Mouse (Mus musculus) hindbrain, embryonic 14.5 days (tissue): ENCODE measurements around the gene Ankrd13d. TPM values are rescaled to one million over a fixed set of nuclear protein-coding genes. Genes with fewer than 3 reads are reported as not detected.

Experiments used
- ATAC-seq: fragments of 200-750 bp; cut with Nextera tagmentation; 2 replicates; pipeline ENCODE4 v1.8.0; 2017; ENCODE audit warnings: moderate number of reproducible peaks, mild to moderate bottlenecking, moderate TSS enrichment, moderate library complexity; ENCODE audit not compliant: low FRiP score
- DNase-seq: peaks from one replicate; pipeline ENCODE4 v3.0.0-alpha.2; 2015; ENCODE audit warnings: low spot score
- H3K27ac ChIP-seq: fragments of 300-500 bp; sonication (generic); 2 replicates; pipeline ENCODE4 v1.5.1; 2014; ENCODE audit warnings: mild to moderate bottlenecking, moderate library complexity
- H3K27me3 ChIP-seq: fragments of 300-500 bp; sonication (generic); 2 replicates; pipeline ENCODE4 v1.6.1; 2014; ENCODE audit warnings: mild to moderate bottlenecking, low read length, mixed read lengths; ENCODE audit not compliant: control insufficient read depth, insufficient read depth
- H3K36me3 ChIP-seq: fragments of 300-500 bp; sonication (generic); replicated peaks from 2 replicates; pipeline ENCODE4 v1.6.1; 2014; ENCODE audit not compliant: control insufficient read depth, insufficient read depth
- H3K4me1 ChIP-seq: fragments of 300-500 bp; sonication (generic); replicated peaks from 2 replicates; pipeline ENCODE4 v1.6.1; 2014; ENCODE audit warnings: antibody characterized with exemption, low read length, mixed read lengths; ENCODE audit not compliant: control insufficient read depth, insufficient read depth
- H3K4me2 ChIP-seq: fragments of 300-500 bp; sonication (generic); replicated peaks from 2 replicates; pipeline ENCODE4 v1.6.1; 2014; ENCODE audit warnings: mild to moderate bottlenecking, moderate library complexity
- H3K4me3 ChIP-seq: fragments of 300-500 bp; sonication (generic); replicated peaks from 2 replicates; pipeline ENCODE4 v1.5.1; 2014; ENCODE audit warnings: mild to moderate bottlenecking, low read length
- H3K9ac ChIP-seq: fragments of 300-500 bp; sonication (generic); 2 replicates; pipeline ENCODE4 v1.6.1; 2014
- H3K9me3 ChIP-seq: fragments of 300-500 bp; sonication (generic); 2 replicates; pipeline ENCODE4 v1.6.1; 2016; ENCODE audit warnings: low read length; ENCODE audit not compliant: control insufficient read depth
- WGBS: fragments of 180-500 bp; shearing (Covaris S2); extraction: QIAGEN DNeasy Blood & Tissue Kit; methylation state at CpG from one replicate; pipeline ENCODE4 v1.1.7; 2014; 5-methylcytosine and 5-hydroxymethylcytosine counted together
- polyA plus RNA-seq: library from polyadenylated mRNA; unstranded; fragments of >200 nt; fragmentation: Nextera tagmentation; extraction: Ambion mirVana; gene quantifications from 2 replicates; pipeline ENCODE4 v1.2.1, GENCODE M21; 2014

The Ankrd13d gene
- polyA plus RNA-seq, 1 experiment from 2014 or later, result 50.7 TPM

DNA sequence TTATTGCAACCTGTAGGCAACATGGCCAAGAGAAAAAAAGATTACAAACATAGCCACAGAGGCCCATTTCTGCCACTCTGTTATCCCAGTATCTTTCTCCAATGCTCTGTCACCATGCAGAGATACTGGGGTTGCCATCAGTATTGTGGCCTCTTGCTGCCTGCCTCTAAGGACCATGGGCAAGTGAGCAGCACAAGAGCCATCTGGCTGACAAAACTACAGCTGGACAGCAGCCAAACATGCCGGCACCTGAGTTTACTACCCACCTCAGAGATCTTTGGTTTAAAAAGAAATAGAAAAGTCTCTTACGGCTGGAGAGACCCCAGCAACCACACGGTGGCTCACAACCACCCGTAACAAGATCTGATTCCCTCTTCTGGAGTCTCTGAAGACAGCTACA is 36.3 kb upstream of the Ankrd13d start:
- no peak for ATAC-seq
- DNase-seq, result no peak
- WGBS, result 82% methylated on average over 4 of the region's 4 CpGs
- Histone ChIP-seq H3K27ac (no peak overlapping the region), H3K9me3 (no peaks in the 10 kb centered on the region), H3K36me3 (peaks cover 91% of the 10 kb centered on the region), H3K4me2 (no peak overlapping the region), H3K9ac (no peak overlapping the region), H3K27me3 (no peaks in the 10 kb centered on the region), H3K4me3 (no peak overlapping the region), H3K4me1 (no peaks in the 10 kb centered on the region)

DNA sequence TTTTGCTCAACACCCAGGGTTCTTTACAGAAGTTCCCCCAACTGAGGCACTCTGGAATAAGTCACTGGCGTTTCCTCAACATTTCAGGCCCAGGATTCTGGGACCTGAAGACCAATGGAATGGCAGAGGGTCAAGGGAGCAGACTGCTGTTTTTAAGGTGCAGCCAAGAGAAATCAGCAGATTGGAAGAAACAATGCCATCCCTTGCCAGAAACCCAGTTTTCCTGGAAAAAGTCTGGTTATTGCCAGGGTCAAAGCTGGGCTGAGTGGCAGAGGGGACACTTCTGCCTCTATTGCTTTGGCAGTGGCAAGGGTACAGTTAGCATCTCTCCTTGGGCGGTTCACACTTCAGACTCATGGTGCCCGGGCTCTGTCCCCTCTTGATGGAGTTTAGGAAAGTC is 34.2 kb upstream of the Ankrd13d start:
- DNase-seq (no peak), ATAC-seq (no peak)
- Histone ChIP-seq H3K36me3 (peaks cover 80% of the 10 kb centered on the region), H3K27ac (no peak overlapping the region), H3K9ac (no peak overlapping the region), H3K4me2 (no peak overlapping the region), H3K9me3 (no peaks in the 10 kb centered on the region), H3K4me3 (no peak overlapping the region), H3K4me1 (no peaks in the 10 kb centered on the region), H3K27me3 (no peaks in the 10 kb centered on the region)
- 94% methylated on average over 3 of the region's 3 CpGs for WGBS

DNA sequence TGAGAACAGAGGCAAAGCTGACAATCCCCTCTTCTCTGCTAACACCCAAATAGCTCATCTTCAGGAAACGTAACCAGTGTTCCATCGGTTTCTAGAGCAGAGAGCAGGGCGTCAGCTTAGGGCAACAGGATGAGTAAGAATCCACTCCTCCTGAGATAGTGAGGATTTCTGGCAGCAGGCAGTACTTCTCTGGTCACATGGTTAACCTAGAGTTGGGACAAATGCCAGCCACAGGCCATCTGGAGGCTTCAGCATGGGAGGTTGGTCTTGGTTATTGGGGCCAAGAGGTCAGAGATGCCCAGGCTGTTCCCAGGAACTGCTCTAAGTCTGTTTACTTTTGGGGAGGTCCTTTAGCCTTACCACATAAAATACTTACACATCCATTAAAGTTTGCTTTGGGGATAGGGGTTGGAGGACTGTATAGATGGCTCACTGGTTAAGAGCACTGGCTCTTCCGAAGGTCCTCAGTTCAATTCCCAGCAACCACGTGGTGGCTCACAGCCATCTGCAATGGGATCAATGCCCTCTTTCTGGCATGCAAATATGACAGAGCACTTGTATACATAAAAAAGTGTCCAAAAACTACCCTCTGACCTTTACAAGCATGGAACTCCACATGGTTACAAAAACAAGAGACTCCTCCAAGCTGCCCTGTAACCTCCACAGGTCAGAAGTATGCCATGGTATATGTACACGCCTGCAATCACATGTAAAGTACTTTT is 32.4 kb upstream of the Ankrd13d start:
- DNase-seq, result no peak
- peaks cover 62% of the 10 kb centered on the region for H3K36me3 ChIP-seq
- ATAC-seq, result no peak

DNA sequence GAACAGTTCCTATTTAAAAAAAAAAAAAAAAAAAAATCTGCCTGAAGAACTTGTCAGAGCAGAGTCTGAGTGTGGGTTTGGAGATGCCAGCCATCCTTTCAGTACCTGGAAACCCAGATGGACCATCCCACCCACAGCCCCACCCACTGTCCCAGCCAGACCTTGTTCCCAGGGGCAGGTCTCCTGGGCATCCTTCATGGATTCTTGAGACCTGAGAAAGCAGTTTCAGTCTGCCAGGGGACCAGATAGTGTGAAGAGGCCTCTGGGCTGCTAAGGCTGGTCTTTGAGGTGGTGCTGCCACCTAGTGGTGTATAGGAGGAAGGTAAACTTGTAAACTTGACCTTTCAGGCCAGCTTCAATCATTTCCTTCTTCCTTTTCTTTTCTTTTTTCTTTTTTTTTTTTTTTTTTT is 26.8 kb upstream of the Ankrd13d start:
- Histone ChIP-seq H3K9ac (no peak overlapping the region), H3K4me2 (no peak overlapping the region), H3K36me3 (peaks cover 12% of the 10 kb centered on the region), H3K27me3 (no peaks in the 10 kb centered on the region), H3K4me3 (no peak overlapping the region), H3K27ac (no peak overlapping the region), H3K9me3 (no peaks in the 10 kb centered on the region), H3K4me1 (peaks cover 12% of the 10 kb centered on the region)
- ATAC-seq, result no peak
- peak; percentile 81 for DNase-seq

More for the DNA sequence above, 32.4 kb upstream of the Ankrd13d start:
- no peaks in the 10 kb centered on the region for H3K4me1 ChIP-seq
- H3K4me2 ChIP-seq, result no peak overlapping the region
- no peak overlapping the region for H3K9ac ChIP-seq
- H3K27me3 ChIP-seq, result no peaks in the 10 kb centered on the region
- H3K27ac ChIP-seq, result no peak overlapping the region
- WGBS, result 86% methylated on average over 6 of the region's 6 CpGs
- H3K9me3 ChIP-seq, result no peaks in the 10 kb centered on the region
- no peak overlapping the region for H3K4me3 ChIP-seq

DNA sequence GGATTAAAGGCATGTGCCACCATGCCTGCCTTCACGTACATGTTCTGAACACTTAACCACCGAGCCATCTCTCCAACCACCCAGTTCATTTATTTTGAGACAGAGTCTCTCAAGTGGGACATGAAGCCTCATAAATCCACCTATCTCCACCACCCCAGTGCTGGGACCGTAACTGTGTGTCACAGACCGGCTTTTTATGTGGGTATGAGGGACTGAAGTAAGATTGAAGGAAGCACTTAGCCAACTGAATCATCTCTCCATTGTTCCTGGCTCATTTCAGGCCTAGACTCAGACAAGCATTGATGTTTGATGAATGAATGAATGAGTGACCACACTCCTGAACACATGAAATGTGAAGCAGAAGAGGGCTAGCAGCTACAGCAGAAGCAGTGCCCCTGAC is 26.4 kb upstream of the Ankrd13d start:
- ATAC-seq (no peak), DNase-seq (no peak)
- 96% methylated on average over 4 of the region's 4 CpGs for WGBS
- Histone ChIP-seq H3K4me2 (no peak overlapping the region), H3K4me3 (no peak overlapping the region), H3K4me1 (peaks cover 17% of the 10 kb centered on the region), H3K36me3 (peaks cover 10% of the 10 kb centered on the region; the same call in 1 of the 2 replicates), H3K27me3 (no peaks in the 10 kb centered on the region), H3K27ac (no peak overlapping the region), H3K9me3 (no peaks in the 10 kb centered on the region), H3K9ac (no peak overlapping the region)

DNA sequence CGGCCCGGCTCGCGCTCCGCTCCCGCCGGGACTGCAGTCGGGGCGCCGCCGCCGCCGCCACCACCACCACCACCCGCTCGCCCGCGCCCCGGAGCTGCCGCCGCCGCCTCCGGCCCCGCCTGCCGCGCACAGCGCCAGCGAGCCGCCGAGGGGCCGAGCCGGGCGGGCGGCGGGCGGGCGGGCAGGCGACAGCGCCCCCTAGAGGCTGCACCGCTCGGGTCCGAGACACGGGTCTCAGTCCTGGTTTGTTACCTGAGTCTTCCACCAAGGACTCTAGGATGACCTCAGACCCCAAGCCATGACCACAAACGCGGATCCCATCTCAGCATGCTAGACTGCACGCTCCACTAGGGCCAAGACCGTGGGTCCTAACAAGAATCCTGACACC is 23.2 kb upstream of the Ankrd13d start, which contains the start of gene Grk2:
TSS of gene Grk2 (minus strand) at position 33 of the 388 bp plus-strand sequence.
- H3K4me3 ChIP-seq, result peak within 1 kb of the TSS; percentile 96
- H3K9me3 ChIP-seq, result no peaks in the 10 kb centered on the region
- peak within 1 kb of the TSS; percentile 88 for H3K27ac ChIP-seq
- H3K36me3 ChIP-seq, result no peaks in the 10 kb centered on the region
- peak within 1 kb of the TSS; percentile 98 for H3K9ac ChIP-seq
- H3K27me3 ChIP-seq, result no peaks in the 10 kb centered on the region
- 0% methylated on average over 15 of the region's 46 CpGs for WGBS
- peaks cover 48% of the 10 kb centered on the region for H3K4me1 ChIP-seq
- peak; percentile 83 for DNase-seq
- H3K4me2 ChIP-seq, result peak within 1 kb of the TSS; percentile 83
- ATAC-seq, result peak; percentile 81

DNA sequence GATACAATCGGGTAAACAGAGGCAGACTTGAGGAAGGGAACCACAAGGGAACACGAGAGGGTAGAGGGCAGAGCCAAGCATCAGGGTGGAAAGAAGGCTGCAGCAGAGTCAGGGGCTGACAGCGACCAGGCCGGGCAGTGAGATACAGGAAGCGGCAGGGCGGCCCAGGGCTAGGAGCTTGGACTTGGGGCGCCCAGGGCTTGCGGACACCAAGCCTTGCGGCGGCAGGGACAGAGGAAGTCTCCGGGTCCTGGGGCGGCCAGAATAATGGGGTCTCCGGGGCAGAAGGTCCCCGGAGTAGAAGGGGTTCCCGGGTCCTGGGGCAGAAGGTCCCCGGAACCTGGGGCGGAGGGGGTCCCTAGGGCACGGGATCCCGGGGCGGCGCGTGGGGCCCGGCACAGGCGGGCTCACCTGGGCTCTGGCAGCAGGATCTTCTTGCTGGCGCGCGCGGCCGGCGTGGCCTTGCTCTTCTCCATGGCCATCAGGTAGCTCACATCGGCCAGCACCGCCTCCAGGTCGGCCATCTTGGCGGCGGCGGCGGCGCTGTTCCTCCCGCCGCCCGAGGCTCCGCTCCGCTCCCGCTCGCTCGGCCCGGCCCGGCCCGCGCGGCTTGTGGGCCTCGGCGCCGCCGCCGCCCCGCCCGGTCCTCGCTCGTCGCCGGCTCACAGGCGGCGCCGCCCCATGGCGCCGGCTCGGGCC is 22.7 kb upstream of the Ankrd13d start:
- peak overlapping the region; percentile 98 for H3K9ac ChIP-seq
- no peaks in the 10 kb centered on the region for H3K27me3 ChIP-seq
- H3K27ac ChIP-seq, result peak overlapping the region; percentile 88
- no peaks in the 10 kb centered on the region for H3K36me3 ChIP-seq
- no peaks in the 10 kb centered on the region for H3K9me3 ChIP-seq
- H3K4me2 ChIP-seq, result peak overlapping the region; percentile 83
- DNase-seq (no peak), ATAC-seq (peak; percentile 70)
- H3K4me3 ChIP-seq, result peak overlapping the region; percentile 96
- under 1% methylated on average over 47 of the region's 68 CpGs for WGBS
- H3K4me1 ChIP-seq, result peaks cover 53% of the 10 kb centered on the region

DNA sequence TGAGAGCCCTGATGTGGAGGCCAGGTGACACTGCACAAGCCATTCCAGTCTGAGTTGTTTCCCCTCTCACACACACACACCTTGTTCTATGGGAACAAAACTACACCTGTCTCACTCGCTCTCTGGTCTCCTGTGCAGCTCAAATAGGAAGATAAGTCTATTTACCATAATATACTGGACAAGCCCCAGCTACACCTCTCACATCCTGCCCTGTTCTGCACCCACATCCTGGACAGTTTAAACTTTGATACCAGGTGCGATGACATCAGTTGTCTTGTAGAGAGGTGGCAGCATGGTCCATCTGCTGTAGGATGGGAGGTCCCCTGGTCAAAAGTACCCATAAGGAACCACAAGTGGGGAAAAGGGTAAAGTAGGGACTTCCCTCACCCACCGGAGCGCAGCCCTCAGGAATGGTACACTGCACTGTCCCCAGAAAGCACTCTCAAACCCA is 22.0 kb upstream of the Ankrd13d start:
- Histone ChIP-seq H3K4me3 (peak overlapping the region; percentile 96), H3K4me2 (peak overlapping the region; percentile 83), H3K9me3 (no peaks in the 10 kb centered on the region), H3K27ac (peak overlapping the region; percentile 88; the same call in 1 of the 2 replicates), H3K36me3 (no peaks in the 10 kb centered on the region), H3K27me3 (no peaks in the 10 kb centered on the region), H3K4me1 (peaks cover 59% of the 10 kb centered on the region), H3K9ac (peak overlapping the region; percentile 98)
- ATAC-seq, result no peak
- DNase-seq, result no peak
- WGBS, result 55% methylated on average over 4 of the region's 4 CpGs

DNA sequence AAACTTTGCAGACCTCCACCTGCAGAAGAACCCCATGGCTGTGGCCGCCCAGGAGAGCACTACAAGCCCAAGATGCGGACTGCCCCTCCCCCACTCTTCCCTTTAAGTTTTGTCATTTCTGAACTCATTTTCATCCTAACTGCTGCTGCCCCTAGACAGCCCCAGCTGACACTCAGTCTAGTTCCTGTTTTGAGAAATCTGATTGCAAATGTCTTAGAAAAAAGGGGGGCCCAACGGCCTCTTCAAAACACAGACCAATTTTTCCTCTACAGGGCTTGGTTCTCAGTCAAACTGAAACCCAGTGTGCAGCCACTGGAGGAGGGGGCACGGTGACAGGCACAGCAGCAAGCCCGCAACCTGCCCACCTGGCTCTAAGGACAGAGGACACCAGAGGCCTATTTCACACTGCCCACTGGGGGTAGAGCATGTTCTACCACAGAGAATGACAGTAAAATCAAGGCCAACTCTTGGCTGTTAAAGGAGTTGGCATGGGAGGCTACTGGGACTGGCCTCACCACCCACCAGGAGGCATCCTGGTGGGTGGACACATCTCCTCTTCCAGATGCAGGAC is 21.4 kb upstream of the Ankrd13d start:
- ATAC-seq, result no peak
- Histone ChIP-seq H3K27me3 (no peaks in the 10 kb centered on the region), H3K9me3 (no peaks in the 10 kb centered on the region), H3K4me2 (peak overlapping the region; percentile 83), H3K27ac (no peak overlapping the region), H3K4me1 (peaks cover 61% of the 10 kb centered on the region), H3K36me3 (no peaks in the 10 kb centered on the region), H3K4me3 (peak overlapping the region; percentile 96), H3K9ac (peak overlapping the region; percentile 98)
- 76% methylated on average over 5 of the region's 5 CpGs for WGBS
- no peak for DNase-seq
